Mouse (Mus musculus) midbrain, postnatal 0 days (tissue): Measurements from ENCODE around the gene 4921511C20Rik. TPM values are rescaled to one million over a fixed set of nuclear protein-coding genes. Genes with fewer than 3 reads are reported as not detected.

Source experiments
- ATAC-seq: fragments of 200-750 bp; cut with Nextera tagmentation; 2 replicates; pipeline ENCODE4 v1.8.0; 2017; ENCODE audit warnings: moderate number of reproducible peaks, mild to moderate bottlenecking, moderate TSS enrichment, moderate library complexity; ENCODE audit not compliant: low FRiP score
- DNase-seq: peaks from one replicate; pipeline ENCODE4 v3.0.0-alpha.2; 2015; ENCODE audit warnings: low spot score
- H3K27ac ChIP-seq: fragments of 300-500 bp; sonication (generic); 2 replicates; pipeline ENCODE4 v1.5.1; 2014; ENCODE audit warnings: low read depth, mild to moderate bottlenecking, low read length, mixed read lengths
- H3K27me3 ChIP-seq: fragments of 300-500 bp; sonication (generic); 2 replicates; pipeline ENCODE4 v1.6.1; 2014; ENCODE audit warnings: low read length, control low read depth, mixed read lengths; ENCODE audit not compliant: insufficient read depth
- H3K36me3 ChIP-seq: fragments of 300-500 bp; sonication (generic); 2 replicates; pipeline ENCODE4 v1.6.1; 2014; ENCODE audit warnings: low read length, control low read depth, mixed read lengths; ENCODE audit not compliant: insufficient read depth
- H3K4me1 ChIP-seq: fragments of 300-500 bp; sonication (generic); 2 replicates; pipeline ENCODE4 v1.6.1; 2014; ENCODE audit warnings: mild to moderate bottlenecking, control low read depth, antibody characterized with exemption, low read length, mixed read lengths; ENCODE audit not compliant: insufficient read depth
- H3K4me2 ChIP-seq: fragments of 300-500 bp; sonication (generic); 2 replicates; pipeline ENCODE4 v1.6.1; 2014; ENCODE audit warnings: low read depth, mild to moderate bottlenecking, low read length, mixed read lengths; ENCODE audit not compliant: poor library complexity, severe bottlenecking
- H3K4me3 ChIP-seq: fragments of 300-500 bp; sonication (generic); 2 replicates; pipeline ENCODE4 v1.5.1; 2014; ENCODE audit warnings: low read depth, mild to moderate bottlenecking, low read length, moderate library complexity
- H3K9ac ChIP-seq: fragments of 300-500 bp; sonication (generic); replicated peaks from 2 replicates; pipeline ENCODE4 v1.6.1; 2014; ENCODE audit warnings: mild to moderate bottlenecking, low read length, moderate library complexity, mixed read lengths; ENCODE audit not compliant: poor library complexity, severe bottlenecking
- H3K9me3 ChIP-seq: fragments of 300-500 bp; sonication (generic); 2 replicates; pipeline ENCODE4 v1.6.1; 2016; ENCODE audit warnings: low read length, control low read depth
- CTCF ChIP-seq: IDR thresholded peaks from 2 replicates; pipeline ENCODE4 v1.5.1; 2016; ENCODE audit warnings: antibody characterized with exemption, mild to moderate bottlenecking
- WGBS: fragments of 180-500 bp; shearing (Covaris S2); extraction: QIAGEN DNeasy Blood & Tissue Kit; methylation state at CpG from one replicate; pipeline ENCODE4 v1.1.7; 2014; 5-methylcytosine and 5-hydroxymethylcytosine counted together
- polyA plus RNA-seq: library from polyadenylated mRNA; unstranded; fragments of >200 nt; fragmentation: Nextera tagmentation; extraction: Ambion mirVana; gene quantifications from 2 replicates; pipeline ENCODE4 v1.2.1, GENCODE M21; 2015
- total RNA-seq: library from RNA; depleted of rRNA; stranded (reverse); fragments of >200 nt; gene quantifications from 2 replicates; pipeline ENCODE4 v1.2.3, GENCODE M21; 2014; rRNA removed

Gene 4921511C20Rik
- total RNA-seq (not detected in 2 replicates), polyA plus RNA-seq (not detected in 2 replicates)

GRCm38 (mm10) chrX:127393993-127394392 lies at the start of gene 4921511C20Rik:
4921511C20Rik (plus strand) TSS chrX:127394293.
- WGBS: 93% methylated on average over 2 of the region's 2 CpGs
- no peak for TF ChIP-seq CTCF

More at GRCm38 (mm10) chrX:127393993-127394392, at the start of gene 4921511C20Rik:
- no peak within 1 kb of the TSS for H3K27ac ChIP-seq
- no peak within 1 kb of the TSS for H3K4me3 ChIP-seq
- no peak within 1 kb of the TSS for H3K4me2 ChIP-seq
- H3K4me1 ChIP-seq: no peaks in the 10 kb centered on the region
- ATAC-seq: no peak
- H3K27me3 ChIP-seq: no peaks in the 10 kb centered on the region
- H3K9me3 ChIP-seq: no peaks in the 10 kb centered on the region
- H3K36me3 ChIP-seq: no peaks in the 10 kb centered on the region
- no peak within 1 kb of the TSS for H3K9ac ChIP-seq
- DNase-seq: no peak
